Mouse (Mus musculus): Measurements from ENCODE around the gene Syce3. TPM values are rescaled to one million over a fixed set of nuclear protein-coding genes. Genes with fewer than 3 reads are reported as not detected.
"Not testable (repeated sequence)": the region's sequence is repeated elsewhere in the genome, so short reads cannot be mapped to it uniquely, and the experiment has no call there.

Gene Syce3
- polyA plus RNA-seq, 1 experiment = not detected

DNA sequence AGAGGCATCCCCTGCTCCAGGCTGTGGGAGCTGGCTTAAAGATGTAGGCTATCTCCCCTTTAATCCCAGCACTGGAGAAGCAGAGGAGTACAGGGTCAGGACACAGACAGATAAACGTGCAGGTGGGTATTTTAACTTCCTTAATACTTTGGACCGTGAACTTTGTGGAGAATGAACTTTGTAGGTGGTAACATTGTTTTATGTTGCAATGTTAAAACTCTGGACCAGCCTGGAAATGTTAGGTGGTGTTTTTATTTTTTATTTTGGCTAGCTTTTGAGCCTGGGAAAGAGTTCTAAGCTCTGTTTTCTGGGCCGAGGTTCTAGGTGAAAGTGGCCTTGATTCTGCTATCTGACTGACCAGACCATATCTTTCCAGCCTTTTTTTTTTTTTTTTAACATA, 21.0 kb upstream of the Syce3 start:
- TF ChIP-seq EP300 (IDR thresholded peaks at IDR 0.05; ENCODE audit: insufficient read depth, low read depth, low read length) (no peak), CTCF (IDR thresholded peaks at IDR 0.05; ENCODE audit: low read depth, low read length) (no peak)
- Histone ChIP-seq H3K36me3 (ENCODE audit: control insufficient read depth, insufficient read depth, low read length, poor library complexity, severe bottlenecking) (peaks cover 7% of the 10 kb centered on the region), H3K9me3 (replicated peaks; ENCODE audit: control insufficient read depth, insufficient read depth, low read length, poor library complexity, severe bottlenecking) (no peaks in the 10 kb centered on the region), H3K9ac (ENCODE audit: low read depth, poor library complexity, severe bottlenecking) (0 out of 2 replicates have a peak overlapping the region, but pooled peaks have one; percentile 47), H3K27ac (ENCODE audit: insufficient read depth, low read length) (no peak overlapping the region), H3K4me3 (ENCODE audit: low read depth, low read length) (no peak overlapping the region), H3K4me1 (ENCODE audit: control insufficient read depth, insufficient read depth, low read length) (peaks cover 2% of the 10 kb centered on the region), H3K27me3 (ENCODE audit: control insufficient read depth, insufficient read depth, low read length, poor library complexity, severe bottlenecking) (no peaks in the 10 kb centered on the region)

DNA sequence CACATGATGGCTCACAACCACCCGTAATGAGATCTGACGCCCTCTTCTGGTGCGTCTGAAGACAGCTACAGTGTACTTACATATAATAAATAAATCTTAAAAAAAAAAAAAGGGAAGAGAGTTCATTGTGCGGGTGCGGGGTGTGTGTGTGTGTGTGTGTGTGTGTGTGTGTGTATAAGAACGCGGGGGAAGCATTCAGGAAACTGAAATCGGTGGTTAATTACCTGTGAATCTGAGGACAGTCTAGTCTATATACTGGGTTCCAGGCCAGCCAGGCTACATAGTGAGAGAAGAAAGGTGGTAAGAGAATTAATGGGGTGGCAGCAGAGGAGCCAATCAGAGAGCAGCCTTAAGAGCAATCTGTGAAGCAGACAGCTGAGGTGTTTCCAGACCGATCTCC, 20.5 kb upstream of the Syce3 start:
- H3K36me3 ChIP-seq (ENCODE audit: control insufficient read depth, insufficient read depth, low read length, poor library complexity, severe bottlenecking); H3K27ac ChIP-seq (ENCODE audit: insufficient read depth, low read length); H3K4me1 ChIP-seq (ENCODE audit: control insufficient read depth, insufficient read depth, low read length); H3K27me3 ChIP-seq (ENCODE audit: control insufficient read depth, insufficient read depth, low read length, poor library complexity, severe bottlenecking); H3K9me3 ChIP-seq (replicated peaks; ENCODE audit: control insufficient read depth, insufficient read depth, low read length, poor library complexity, severe bottlenecking); H3K4me3 ChIP-seq (ENCODE audit: low read depth, low read length): not testable (repeated sequence)
- 0 out of 2 replicates have a peak overlapping the region, but pooled peaks have one; percentile 47 for H3K9ac ChIP-seq (ENCODE audit: low read depth, poor library complexity, severe bottlenecking)

DNA sequence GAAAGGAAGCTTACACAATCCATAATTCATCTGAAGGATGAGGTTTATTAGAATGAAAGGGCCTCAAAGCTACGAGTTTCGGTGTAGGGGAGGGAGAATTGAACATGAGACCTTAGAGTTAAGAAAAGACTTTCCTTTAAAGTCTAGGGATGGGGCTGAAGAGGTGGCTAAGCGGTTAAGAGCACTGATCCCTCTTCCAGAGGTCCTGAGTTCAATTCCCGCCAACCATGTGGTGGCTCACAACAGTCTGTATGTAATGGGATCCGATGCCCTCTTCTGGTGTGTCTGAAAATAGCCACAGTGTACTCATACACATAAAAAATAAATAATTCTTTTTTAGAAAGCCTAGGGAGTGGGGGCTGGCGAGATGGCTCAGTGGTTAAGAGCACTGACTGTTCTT, 20.0 kb upstream of the Syce3 start:
- no peaks in the 10 kb centered on the region for H3K9me3 ChIP-seq (replicated peaks; ENCODE audit: control insufficient read depth, insufficient read depth, low read length, poor library complexity, severe bottlenecking)
- no peak for TF ChIP-seq POLR2A (IDR thresholded peaks at IDR 0.05; ENCODE audit: insufficient read depth, low read length)
- no peak for TF ChIP-seq EP300 (IDR thresholded peaks at IDR 0.05; ENCODE audit: insufficient read depth, low read depth, low read length)
- TF ChIP-seq CTCF (IDR thresholded peaks at IDR 0.05; ENCODE audit: low read depth, low read length) = no peak

GRCm38 (mm10) chr15:89429352-89430221, 19.3 kb upstream of the Syce3 start, which contains the start of the genes C730034F03Rik, Gm44502 and Chkb:
TSS of gene C730034F03Rik (plus strand) at chr15:89429589.
TSS of gene Gm44502 (minus strand) at chr15:89429696.
TSS of gene Chkb (minus strand) at chr15:89429908.
- Histone ChIP-seq H3K9ac (ENCODE audit: low read depth, poor library complexity, severe bottlenecking) (peak within 1 kb of the TSS; percentile 62), H3K27me3 (ENCODE audit: control insufficient read depth, insufficient read depth, low read length, poor library complexity, severe bottlenecking) (no peaks in the 10 kb centered on the region), H3K27ac (ENCODE audit: insufficient read depth, low read length) (peak within 1 kb of the TSS; percentile 37), H3K4me3 (ENCODE audit: low read depth, low read length) (peak within 1 kb of the TSS; percentile 79), H3K36me3 (ENCODE audit: control insufficient read depth, insufficient read depth, low read length, poor library complexity, severe bottlenecking) (peaks cover 8% of the 10 kb centered on the region), H3K4me1 (ENCODE audit: control insufficient read depth, insufficient read depth, low read length) (peaks cover 2% of the 10 kb centered on the region), H3K9me3 (replicated peaks; ENCODE audit: control insufficient read depth, insufficient read depth, low read length, poor library complexity, severe bottlenecking) (no peaks in the 10 kb centered on the region)
- no peak for TF ChIP-seq CTCF (IDR thresholded peaks at IDR 0.05; ENCODE audit: low read depth, low read length)
- no peak for TF ChIP-seq POLR2A (IDR thresholded peaks at IDR 0.05; ENCODE audit: insufficient read depth, low read length)
- no peak for TF ChIP-seq EP300 (IDR thresholded peaks at IDR 0.05; ENCODE audit: insufficient read depth, low read depth, low read length)

More for the DNA sequence above, 20.0 kb upstream of the Syce3 start:
- peak overlapping the region; percentile 62 for H3K9ac ChIP-seq (ENCODE audit: low read depth, poor library complexity, severe bottlenecking)
- H3K27ac ChIP-seq (ENCODE audit: insufficient read depth, low read length) = peak overlapping the region; percentile 37
- H3K4me3 ChIP-seq (ENCODE audit: low read depth, low read length) = peak overlapping the region; percentile 79
- H3K27me3 ChIP-seq (ENCODE audit: control insufficient read depth, insufficient read depth, low read length, poor library complexity, severe bottlenecking) = no peaks in the 10 kb centered on the region
- peaks cover 2% of the 10 kb centered on the region for H3K4me1 ChIP-seq (ENCODE audit: control insufficient read depth, insufficient read depth, low read length)
- H3K36me3 ChIP-seq (ENCODE audit: control insufficient read depth, insufficient read depth, low read length, poor library complexity, severe bottlenecking) = peaks cover 8% of the 10 kb centered on the region

DNA sequence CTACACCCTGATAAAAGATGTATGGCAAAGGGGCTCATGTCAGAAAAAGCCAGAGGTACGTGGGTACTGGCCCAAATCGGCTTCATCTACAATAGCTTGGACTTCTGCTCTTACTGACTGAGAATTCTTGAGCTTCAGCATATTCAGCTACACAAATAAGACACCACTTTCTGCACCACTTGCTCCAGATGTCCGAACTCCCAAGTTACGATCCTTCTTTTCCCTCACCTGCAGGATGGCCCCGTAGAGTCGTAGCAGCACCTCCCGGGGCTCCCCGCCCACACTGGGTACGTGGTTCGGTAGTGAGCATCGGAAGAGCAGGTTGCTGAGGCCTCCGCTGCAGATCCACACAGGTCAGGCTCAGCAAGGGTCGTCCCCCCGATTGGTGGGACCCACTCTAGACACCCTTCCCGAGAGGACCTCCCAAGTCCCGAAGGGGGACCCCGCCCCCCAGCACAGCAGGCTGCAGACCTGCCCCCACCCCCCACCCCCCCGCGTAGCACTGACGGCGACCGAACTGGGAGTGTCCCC, 18.6 kb upstream of the Syce3 start:
- Histone ChIP-seq H3K9me3 (replicated peaks; ENCODE audit: control insufficient read depth, insufficient read depth, low read length, poor library complexity, severe bottlenecking) (no peaks in the 10 kb centered on the region), H3K4me1 (ENCODE audit: control insufficient read depth, insufficient read depth, low read length) (peaks cover 2% of the 10 kb centered on the region), H3K36me3 (ENCODE audit: control insufficient read depth, insufficient read depth, low read length, poor library complexity, severe bottlenecking) (peaks cover 8% of the 10 kb centered on the region), H3K27ac (ENCODE audit: insufficient read depth, low read length) (no peak overlapping the region), H3K27me3 (ENCODE audit: control insufficient read depth, insufficient read depth, low read length, poor library complexity, severe bottlenecking) (no peaks in the 10 kb centered on the region), H3K4me3 (ENCODE audit: low read depth, low read length) (peak overlapping the region; percentile 79), H3K9ac (ENCODE audit: low read depth, poor library complexity, severe bottlenecking) (peak overlapping the region; percentile 62)
- no peak for TF ChIP-seq EP300 (IDR thresholded peaks at IDR 0.05; ENCODE audit: insufficient read depth, low read depth, low read length)
- no peak for TF ChIP-seq CTCF (IDR thresholded peaks at IDR 0.05; ENCODE audit: low read depth, low read length)
- TF ChIP-seq POLR2A (IDR thresholded peaks at IDR 0.05; ENCODE audit: insufficient read depth, low read length) = no peak

Measured in ES-Bruce4 (cell line).